Mouse (Mus musculus): ENCODE measurements around the gene Ube2c.

- TF ChIP-seq CTCF (IDR thresholded peaks at IDR 0.05; ENCODE audit: low read depth) (no peak), EP300 (optimal IDR thresholded peaks at IDR 0.05) (no peak)
Measured at GRCm38 (mm10) chr2:164758692-164759091, 11.0 kb upstream of the Ube2c start.

Data from stomach, postnatal 0 days (tissue).